Mouse (Mus musculus): Measurements from ENCODE around the gene Cyp4f39. TPM values are rescaled to one million over a fixed set of nuclear protein-coding genes. Genes with fewer than 3 reads are reported as not detected.

The Cyp4f39 gene
- polyA plus RNA-seq, 1 experiment from 2014 or later: 0.98 TPM

- 91% methylated on average over 2 of the region's 2 CpGs for WGBS
- Histone ChIP-seq H3K27ac (replicated peaks; ENCODE audit: low read depth, low read length) (no peak within 1 kb of the TSS), H3K9ac (replicated peaks; ENCODE audit: low read length) (no peak within 1 kb of the TSS)
These were observed 28.5 kb upstream of the Cyp4f39 start, which contains the start of gene Pglyrp2 for GRCm38 (mm10) chr17:32424034-32424433. Pglyrp2 (minus strand) TSS chr17:32424167.

DNA sequence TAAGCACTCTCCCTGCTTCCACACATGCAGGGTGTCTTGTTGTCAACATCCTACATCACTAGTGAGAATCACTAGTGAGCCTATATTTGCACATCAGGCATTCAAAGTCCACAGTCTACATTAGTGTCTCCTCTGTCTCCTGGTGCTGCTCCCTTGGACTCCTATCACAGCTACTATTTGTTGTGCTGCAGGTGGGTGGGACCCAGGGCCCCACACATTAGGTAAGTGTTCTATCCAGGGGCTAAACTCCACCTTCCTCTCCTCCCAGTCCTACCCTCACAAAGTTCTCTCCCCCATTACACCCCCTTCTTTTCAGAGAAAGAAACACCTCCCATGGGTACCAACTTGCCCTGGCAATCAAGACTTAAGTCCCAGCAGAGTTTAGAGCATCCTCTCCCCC is 25.9 kb upstream of the Cyp4f39 start:
- Histone ChIP-seq H3K9me3 (replicated peaks; ENCODE audit: control insufficient read depth, low read length) (no peaks in the 10 kb centered on the region), H3K27ac (replicated peaks; ENCODE audit: low read depth, low read length) (no peak overlapping the region), H3K4me2 (ENCODE audit: low read depth, low read length) (no peak overlapping the region), H3K27me3 (ENCODE audit: control insufficient read depth, insufficient read depth, low read length) (no peaks in the 10 kb centered on the region), H3K9ac (replicated peaks; ENCODE audit: low read length) (no peak overlapping the region), H3K4me1 (ENCODE audit: control insufficient read depth, insufficient read depth, low read length) (no peaks in the 10 kb centered on the region), H3K4me3 (ENCODE audit: low read depth, low read length) (no peak overlapping the region), H3K36me3 (replicated peaks; ENCODE audit: control insufficient read depth, insufficient read depth, low read depth, low read length) (no peaks in the 10 kb centered on the region)
- ATAC-seq (replicated peaks; ENCODE audit: insufficient number of reproducible peaks, low FRiP score, low TSS enrichment, low read depth): no peak
- no peak for DNase-seq (ENCODE audit: low spot score)

More at GRCm38 (mm10) chr17:32424034-32424433, 28.5 kb upstream of the Cyp4f39 start, which contains the start of gene Pglyrp2:
- no peaks in the 10 kb centered on the region for H3K9me3 ChIP-seq (replicated peaks; ENCODE audit: control insufficient read depth, low read length)
- DNase-seq (ENCODE audit: low spot score) (no peak), ATAC-seq (replicated peaks; ENCODE audit: insufficient number of reproducible peaks, low FRiP score, low TSS enrichment, low read depth) (no peak)
- H3K36me3 ChIP-seq (replicated peaks; ENCODE audit: control insufficient read depth, insufficient read depth, low read depth, low read length): no peaks in the 10 kb centered on the region
- no peak within 1 kb of the TSS for H3K4me2 ChIP-seq (ENCODE audit: low read depth, low read length)
- H3K27me3 ChIP-seq (ENCODE audit: control insufficient read depth, insufficient read depth, low read length): no peaks in the 10 kb centered on the region
- H3K4me1 ChIP-seq (ENCODE audit: control insufficient read depth, insufficient read depth, low read length): no peaks in the 10 kb centered on the region
- no peak within 1 kb of the TSS for H3K4me3 ChIP-seq (ENCODE audit: low read depth, low read length)

DNA sequence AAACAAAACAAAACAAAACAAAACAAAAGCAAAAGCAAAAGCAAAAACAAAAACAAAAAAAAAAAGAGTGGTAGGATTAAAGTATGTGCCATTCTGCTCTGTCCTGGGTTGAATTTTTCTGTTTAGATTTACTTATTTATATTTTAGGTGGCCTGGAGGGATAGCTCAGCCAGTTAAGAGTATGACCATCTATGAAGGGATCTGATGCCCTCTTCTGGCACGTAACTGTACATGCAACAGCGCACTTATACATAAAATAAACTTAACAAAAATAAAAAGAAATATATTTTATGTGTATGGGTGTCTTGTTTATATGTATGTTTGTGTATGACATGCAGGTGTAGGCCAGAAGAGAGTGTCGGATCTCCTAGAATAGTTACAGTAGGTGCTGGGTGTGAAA is 20.6 kb upstream of the Cyp4f39 start:
- no peak overlapping the region for H3K9ac ChIP-seq (replicated peaks; ENCODE audit: low read length)
- H3K9me3 ChIP-seq (replicated peaks; ENCODE audit: control insufficient read depth, low read length): no peaks in the 10 kb centered on the region
- DNase-seq (ENCODE audit: low spot score): peak; percentile 48
- no peak overlapping the region for H3K4me3 ChIP-seq (ENCODE audit: low read depth, low read length)
- no peak for ATAC-seq (replicated peaks; ENCODE audit: insufficient number of reproducible peaks, low FRiP score, low TSS enrichment, low read depth)
- no peaks in the 10 kb centered on the region for H3K36me3 ChIP-seq (replicated peaks; ENCODE audit: control insufficient read depth, insufficient read depth, low read depth, low read length)
- H3K27ac ChIP-seq (replicated peaks; ENCODE audit: low read depth, low read length): no peak overlapping the region
- H3K4me1 ChIP-seq (ENCODE audit: control insufficient read depth, insufficient read depth, low read length): no peaks in the 10 kb centered on the region
- no peaks in the 10 kb centered on the region for H3K27me3 ChIP-seq (ENCODE audit: control insufficient read depth, insufficient read depth, low read length)
- WGBS: 61% methylated on average over 3 of the region's 3 CpGs
- no peak overlapping the region for H3K4me2 ChIP-seq (ENCODE audit: low read depth, low read length)

- no peaks in the 10 kb centered on the region for H3K4me1 ChIP-seq (ENCODE audit: control insufficient read depth, insufficient read depth, low read length)
- no peak overlapping the region for H3K4me2 ChIP-seq (ENCODE audit: low read depth, low read length)
- no peaks in the 10 kb centered on the region for H3K9me3 ChIP-seq (replicated peaks; ENCODE audit: control insufficient read depth, low read length)
- WGBS: 70% methylated on average over 4 of the region's 4 CpGs
- no peak overlapping the region for H3K4me3 ChIP-seq (ENCODE audit: low read depth, low read length)
- no peak overlapping the region for H3K9ac ChIP-seq (replicated peaks; ENCODE audit: low read length)
- ATAC-seq (replicated peaks; ENCODE audit: insufficient number of reproducible peaks, low FRiP score, low TSS enrichment, low read depth) (no peak), DNase-seq (ENCODE audit: low spot score) (no peak)
- H3K27ac ChIP-seq (replicated peaks; ENCODE audit: low read depth, low read length): no peak overlapping the region
- no peaks in the 10 kb centered on the region for H3K36me3 ChIP-seq (replicated peaks; ENCODE audit: control insufficient read depth, insufficient read depth, low read depth, low read length)
- H3K27me3 ChIP-seq (ENCODE audit: control insufficient read depth, insufficient read depth, low read length): no peaks in the 10 kb centered on the region
These were observed 18.2 kb upstream of the Cyp4f39 start for GRCm38 (mm10) chr17:32434324-32434723.

DNA sequence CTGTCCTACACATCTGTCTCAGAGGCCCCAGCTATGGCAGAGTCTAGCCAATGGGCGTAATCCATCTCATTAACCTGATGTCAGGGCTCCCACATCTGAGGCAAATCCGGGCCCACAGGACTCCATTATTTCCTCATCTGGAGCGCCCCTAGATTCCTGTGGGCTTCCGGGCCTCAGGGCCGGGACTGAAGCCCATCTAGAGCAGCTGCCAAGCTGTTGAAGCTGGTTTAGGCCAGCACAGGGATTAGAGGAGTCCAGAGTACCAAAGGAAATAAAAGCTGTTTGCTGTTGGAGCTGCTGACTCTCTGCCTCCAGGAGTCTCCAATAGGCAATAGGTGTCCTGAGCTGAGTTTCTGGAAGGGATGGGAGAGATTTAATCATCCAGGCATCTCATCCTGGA is 17.4 kb upstream of the Cyp4f39 start:
- Histone ChIP-seq H3K36me3 (replicated peaks; ENCODE audit: control insufficient read depth, insufficient read depth, low read depth, low read length) (no peaks in the 10 kb centered on the region), H3K4me3 (ENCODE audit: low read depth, low read length) (no peak overlapping the region), H3K9me3 (replicated peaks; ENCODE audit: control insufficient read depth, low read length) (no peaks in the 10 kb centered on the region), H3K4me1 (ENCODE audit: control insufficient read depth, insufficient read depth, low read length) (no peaks in the 10 kb centered on the region), H3K27ac (replicated peaks; ENCODE audit: low read depth, low read length) (no peak overlapping the region), H3K4me2 (ENCODE audit: low read depth, low read length) (no peak overlapping the region), H3K9ac (replicated peaks; ENCODE audit: low read length) (no peak overlapping the region), H3K27me3 (ENCODE audit: control insufficient read depth, insufficient read depth, low read length) (no peaks in the 10 kb centered on the region)
- no peak for DNase-seq (ENCODE audit: low spot score)
- 75% methylated on average over 5 of the region's 5 CpGs for WGBS
- no peak for ATAC-seq (replicated peaks; ENCODE audit: insufficient number of reproducible peaks, low FRiP score, low TSS enrichment, low read depth)

GRCm38 (mm10) chr17:32437106-32437505 is 15.4 kb upstream of the Cyp4f39 start:
- ATAC-seq (replicated peaks; ENCODE audit: insufficient number of reproducible peaks, low FRiP score, low TSS enrichment, low read depth): no peak
- Histone ChIP-seq H3K27me3 (ENCODE audit: control insufficient read depth, insufficient read depth, low read length) (no peaks in the 10 kb centered on the region), H3K9ac (replicated peaks; ENCODE audit: low read length) (no peak overlapping the region), H3K4me3 (ENCODE audit: low read depth, low read length) (no peak overlapping the region), H3K9me3 (replicated peaks; ENCODE audit: control insufficient read depth, low read length) (no peaks in the 10 kb centered on the region), H3K4me1 (ENCODE audit: control insufficient read depth, insufficient read depth, low read length) (no peaks in the 10 kb centered on the region), H3K36me3 (replicated peaks; ENCODE audit: control insufficient read depth, insufficient read depth, low read depth, low read length) (no peaks in the 10 kb centered on the region), H3K4me2 (ENCODE audit: low read depth, low read length) (no peak overlapping the region), H3K27ac (replicated peaks; ENCODE audit: low read depth, low read length) (no peak overlapping the region)
- DNase-seq (ENCODE audit: low spot score): no peak
- 90% methylated on average over 4 of the region's 4 CpGs for whole genome bisulfite sequencing

DNA sequence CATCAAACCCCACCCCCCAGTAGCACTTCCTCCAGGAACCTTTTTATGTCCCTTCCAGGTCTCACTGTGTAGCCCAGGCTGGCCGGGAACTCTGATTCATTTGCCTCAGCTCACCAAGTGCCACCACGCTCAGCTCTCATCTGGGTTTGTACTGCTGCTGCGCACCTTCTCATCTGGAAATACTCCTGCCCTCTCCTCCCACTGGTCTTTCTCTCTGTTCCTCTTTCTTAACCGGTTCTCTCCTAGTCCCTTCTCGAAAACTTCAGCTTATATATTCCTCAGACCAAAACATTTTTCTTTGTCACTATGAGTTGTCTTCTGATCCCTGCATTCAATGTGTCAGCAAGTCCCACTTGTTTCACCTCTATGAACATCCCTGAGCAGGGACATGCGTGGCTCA is 9.3 kb upstream of the Cyp4f39 start:
- no peak overlapping the region for H3K4me2 ChIP-seq (ENCODE audit: low read depth, low read length)

GRCm38 (mm10) chr17:32445016-32445415 is 7.5 kb upstream of the Cyp4f39 start:
- 75% methylated on average over 5 of the region's 5 CpGs for WGBS
- ATAC-seq (replicated peaks; ENCODE audit: insufficient number of reproducible peaks, low FRiP score, low TSS enrichment, low read depth) (no peak), DNase-seq (ENCODE audit: low spot score) (no peak)
- Histone ChIP-seq H3K4me2 (ENCODE audit: low read depth, low read length) (no peak overlapping the region), H3K27me3 (ENCODE audit: control insufficient read depth, insufficient read depth, low read length) (no peaks in the 10 kb centered on the region), H3K9ac (replicated peaks; ENCODE audit: low read length) (no peak overlapping the region), H3K36me3 (replicated peaks; ENCODE audit: control insufficient read depth, insufficient read depth, low read depth, low read length) (no peaks in the 10 kb centered on the region), H3K27ac (replicated peaks; ENCODE audit: low read depth, low read length) (no peak overlapping the region), H3K9me3 (replicated peaks; ENCODE audit: control insufficient read depth, low read length) (no peaks in the 10 kb centered on the region), H3K4me1 (ENCODE audit: control insufficient read depth, insufficient read depth, low read length) (no peaks in the 10 kb centered on the region), H3K4me3 (ENCODE audit: low read depth, low read length) (no peak overlapping the region)

More for the DNA sequence above, 9.3 kb upstream of the Cyp4f39 start:
- 77% methylated on average over 6 of the region's 6 CpGs for WGBS
- Histone ChIP-seq H3K27ac (replicated peaks; ENCODE audit: low read depth, low read length) (no peak overlapping the region), H3K4me3 (ENCODE audit: low read depth, low read length) (no peak overlapping the region), H3K36me3 (replicated peaks; ENCODE audit: control insufficient read depth, insufficient read depth, low read depth, low read length) (no peaks in the 10 kb centered on the region), H3K4me1 (ENCODE audit: control insufficient read depth, insufficient read depth, low read length) (no peaks in the 10 kb centered on the region), H3K27me3 (ENCODE audit: control insufficient read depth, insufficient read depth, low read length) (no peaks in the 10 kb centered on the region), H3K9me3 (replicated peaks; ENCODE audit: control insufficient read depth, low read length) (no peaks in the 10 kb centered on the region), H3K9ac (replicated peaks; ENCODE audit: low read length) (no peak overlapping the region)
- no peak for ATAC-seq (replicated peaks; ENCODE audit: insufficient number of reproducible peaks, low FRiP score, low TSS enrichment, low read depth)
- DNase-seq (ENCODE audit: low spot score): no peak

Measured in embryonic facial prominence, embryonic 11.5 days (tissue).